Mouse (Mus musculus) liver, embryonic 14.5 days (tissue): ENCODE results near the gene Tspan15. TPM values are rescaled to one million over a fixed set of nuclear protein-coding genes. Genes with fewer than 3 reads are reported as not detected.

ENCODE experiments used
- ATAC-seq: fragments of 200-750 bp; cut with Nextera tagmentation; 2 replicates; pipeline ENCODE4 v1.8.0; 2017; ENCODE audit warnings: moderate number of reproducible peaks, mild to moderate bottlenecking, moderate library complexity; ENCODE audit not compliant: insufficient read depth
- DNase-seq, 3 experiments: peaks; one replicate each; pipeline ENCODE4 v3.0.0-alpha.2; 2012 to 2013; ENCODE audit warnings: low read depth in 3 of 3, low spot score in 3 of 3
- H3K27ac ChIP-seq: fragments of 300-500 bp; sonication (generic); 2 replicates; pipeline ENCODE4 v1.5.1; 2014; ENCODE audit warnings: moderate library complexity, mild to moderate bottlenecking, control low read depth, inconsistent platforms
- H3K27me3 ChIP-seq: fragments of 300-500 bp; sonication (generic); 2 replicates; pipeline ENCODE4 v1.6.1; 2014; ENCODE audit warnings: mild to moderate bottlenecking, low read length, moderate library complexity; ENCODE audit not compliant: control insufficient read depth, insufficient read depth
- H3K36me3 ChIP-seq: fragments of 300-500 bp; sonication (generic); replicated peaks from 2 replicates; pipeline ENCODE4 v1.6.1; 2014; ENCODE audit warnings: low read depth; ENCODE audit not compliant: control insufficient read depth, insufficient read depth
- H3K4me1 ChIP-seq, 2 experiments: fragments of 200-500 bp in 1 of 2; fragments of 300-500 bp in 1 of 2; sonication (generic) in 1 of 2; replicated peaks; 2 replicates each; pipeline ENCODE4 v1.6.1; 2012 to 2014; ENCODE audit warnings: antibody characterized with exemption in 1 of 2, inconsistent platforms in 1 of 2, low read length in 1 of 2; ENCODE audit not compliant: control insufficient read depth in 2 of 2, insufficient read depth in 2 of 2
- H3K4me2 ChIP-seq: fragments of 300-500 bp; sonication (generic); 2 replicates; pipeline ENCODE4 v1.6.1; 2014; ENCODE audit warnings: low read depth, mild to moderate bottlenecking, control low read depth, moderate library complexity
- H3K4me3 ChIP-seq, 2 experiments: fragments of 200-500 bp in 1 of 2; fragments of 300-500 bp in 1 of 2; sonication (generic) in 1 of 2; 2 replicates each; pipeline ENCODE4 v1.5.1; 2012 to 2014; ENCODE audit warnings: low read depth in 2 of 2, low read length in 2 of 2, mild to moderate bottlenecking in 2 of 2, control low read depth in 1 of 2, inconsistent platforms in 1 of 2, moderate library complexity in 1 of 2; ENCODE audit not compliant: insufficient read depth in 1 of 2
- H3K9ac ChIP-seq: fragments of 300-500 bp; sonication (generic); replicated peaks from 2 replicates; pipeline ENCODE4 v1.6.1; 2014; ENCODE audit warnings: mild to moderate bottlenecking, control low read depth, moderate library complexity
- H3K9me3 ChIP-seq: fragments of 300-500 bp; sonication (generic); 2 replicates; pipeline ENCODE4 v1.6.1; 2016; ENCODE audit warnings: low read length, mixed read lengths; ENCODE audit not compliant: control insufficient read depth
- CTCF ChIP-seq: IDR thresholded peaks from 2 replicates; pipeline ENCODE4 v1.5.1; 2016; ENCODE audit warnings: antibody characterized with exemption, low read depth, control low read depth
- EP300 ChIP-seq: IDR thresholded peaks from 2 replicates; pipeline ENCODE4 v1.6.1; 2016; ENCODE audit warnings: antibody characterized with exemption, low read depth
- WGBS: fragments of 180-500 bp; shearing (Covaris S2); extraction: QIAGEN DNeasy Blood & Tissue Kit; methylation state at CpG from one replicate; pipeline ENCODE4 v1.1.7; 2014; ENCODE audit not compliant: insufficient replicate concordance; 5-methylcytosine and 5-hydroxymethylcytosine counted together
- polyA plus RNA-seq, 2 experiments: library from polyadenylated mRNA; depleted of rRNA in 1 of 2; stranded (reverse) in 1 of 2; unstranded in 1 of 2; fragments of >200 nt; fragmentation: Nextera tagmentation in 1 of 2; extraction: Ambion mirVana in 1 of 2; gene quantifications; 2 replicates each; pipeline versions ENCODE4 v1.2.1 to v1.2.3; 2012 to 2014

Gene Tspan15
- polyA plus RNA-seq, 2 experiments: 7.3 TPM

GRCm38 (mm10) chr10:62189303-62189702 is 41.7 kb downstream of the Tspan15 start:
- Histone ChIP-seq H3K36me3 (no peaks in the 10 kb centered on the region), H3K9ac (no peak overlapping the region), H3K4me1 (peaks cover 0 to 6% of the 10 kb centered on the region in 2 experiments; a peak in 1 of 4 replicates), H3K27me3 (no peaks in the 10 kb centered on the region), H3K4me3 (no peak overlapping the region), H3K4me2 (no peak overlapping the region), H3K27ac (no peak overlapping the region), H3K9me3 (no peaks in the 10 kb centered on the region)
- TF ChIP-seq EP300 (no peak), CTCF (no peak)
- no peak for ATAC-seq
- 49% methylated on average over 3 of the region's 3 CpGs for WGBS
- no peak for DNase-seq

- H3K9ac ChIP-seq: no peak overlapping the region
- H3K27me3 ChIP-seq: no peaks in the 10 kb centered on the region
- WGBS: 19% methylated on average over 7 of the region's 7 CpGs
- peak; percentile 42; the same call in 1 of the 2 replicates for ATAC-seq
- peak; percentile 40 to 53 (median 47) for DNase-seq
- H3K27ac ChIP-seq: no peak overlapping the region
- no peak overlapping the region for H3K4me2 ChIP-seq
- no peaks in the 10 kb centered on the region for H3K9me3 ChIP-seq
- peaks cover 0 to 6% of the 10 kb centered on the region in 2 experiments; a peak in 1 of 4 replicates for H3K4me1 ChIP-seq
- H3K36me3 ChIP-seq: no peaks in the 10 kb centered on the region
- TF ChIP-seq CTCF (peak; percentile 96), EP300 (no peak)
- no peak overlapping the region for H3K4me3 ChIP-seq
Observed at GRCm38 (mm10) chr10:62186882-62187281, 44.2 kb downstream of the Tspan15 start.

- peak; percentile 39; the same call in 1 of the 2 replicates for ATAC-seq
- no peaks in the 10 kb centered on the region for H3K36me3 ChIP-seq
- no peaks in the 10 kb centered on the region for H3K27me3 ChIP-seq
- H3K9me3 ChIP-seq: no peaks in the 10 kb centered on the region
- WGBS: 2% methylated on average over 10 of the region's 10 CpGs
- 0 out of 4 replicates have a peak, but pooled peaks cover 0 to 2% of the 10 kb centered on the region in 2 experiments for H3K4me1 ChIP-seq
- H3K4me3 ChIP-seq: no peak overlapping the region
- H3K27ac ChIP-seq: no peak overlapping the region
- peak; percentile 83 to 89 (median 87) for DNase-seq
- H3K4me2 ChIP-seq: no peak overlapping the region
- no peak for TF ChIP-seq EP300
- peak; percentile 100 for TF ChIP-seq CTCF
- no peak overlapping the region for H3K9ac ChIP-seq
Observed at GRCm38 (mm10) chr10:62183053-62183452, 48.0 kb downstream of the Tspan15 start.

- Histone ChIP-seq H3K9me3 (no peaks in the 10 kb centered on the region), H3K4me1 (no peaks in the 10 kb centered on the region), H3K9ac (no peak overlapping the region), H3K36me3 (no peaks in the 10 kb centered on the region), H3K27me3 (no peaks in the 10 kb centered on the region), H3K4me3 (no peak overlapping the region), H3K27ac (no peak overlapping the region), H3K4me2 (no peak overlapping the region)
- no peak for ATAC-seq
- TF ChIP-seq EP300: no peak
- no peak for DNase-seq
- WGBS: 54% methylated on average over 6 of the region's 6 CpGs
Observed at GRCm38 (mm10) chr10:62182471-62183014, 48.5 kb downstream of the Tspan15 start.

GRCm38 (mm10) chr10:62181701-62182100 is 49.4 kb downstream of the Tspan15 start:
- H3K36me3 ChIP-seq: no peaks in the 10 kb centered on the region
- H3K27me3 ChIP-seq: no peaks in the 10 kb centered on the region
- WGBS: 36% methylated on average over 3 of the region's 3 CpGs
- H3K27ac ChIP-seq: no peak overlapping the region
- no peak overlapping the region for H3K4me2 ChIP-seq
- TF ChIP-seq EP300: no peak
- peak; percentile 18; the same call in 1 of the 2 replicates for TF ChIP-seq CTCF
- ATAC-seq (no peak), DNase-seq (no peak)
- no peak overlapping the region for H3K9ac ChIP-seq
- no peaks in the 10 kb centered on the region for H3K9me3 ChIP-seq
- no peaks in the 10 kb centered on the region for H3K4me1 ChIP-seq
- H3K4me3 ChIP-seq: no peak overlapping the region
